Mouse (Mus musculus) neural tube, embryonic 15.5 days (tissue): ENCODE measurements around the gene Tuba3a. TPM values are rescaled to one million over a fixed set of nuclear protein-coding genes. Genes with fewer than 3 reads are reported as not detected.

Experiments
- ATAC-seq: fragments of 200-750 bp; cut with Nextera tagmentation; 2 replicates; pipeline ENCODE4 v1.8.0; 2017; ENCODE audit warnings: mild to moderate bottlenecking, moderate TSS enrichment, moderate library complexity; ENCODE audit not compliant: low FRiP score
- H3K27ac ChIP-seq: fragments of 300-500 bp; sonication (generic); replicated peaks from 2 replicates; pipeline ENCODE4 v1.5.1; 2015; ENCODE audit warnings: mild to moderate bottlenecking, inconsistent platforms
- H3K27me3 ChIP-seq: fragments of 300-500 bp; sonication (generic); replicated peaks from 2 replicates; pipeline ENCODE4 v1.6.1; 2015; ENCODE audit warnings: inconsistent platforms
- H3K36me3 ChIP-seq: fragments of 300-500 bp; sonication (generic); 2 replicates; pipeline ENCODE4 v1.6.1; 2015; ENCODE audit warnings: inconsistent platforms
- H3K4me1 ChIP-seq: fragments of 300-500 bp; sonication (generic); 2 replicates; pipeline ENCODE4 v1.6.1; 2015; ENCODE audit warnings: inconsistent platforms
- H3K4me2 ChIP-seq: fragments of 300-500 bp; sonication (generic); 2 replicates; pipeline ENCODE4 v1.6.1; 2015; ENCODE audit warnings: inconsistent platforms, mild to moderate bottlenecking, moderate library complexity
- H3K4me3 ChIP-seq: fragments of 300-500 bp; sonication (generic); replicated peaks from 2 replicates; pipeline ENCODE4 v1.5.1; 2015; ENCODE audit warnings: mild to moderate bottlenecking, inconsistent platforms
- H3K9ac ChIP-seq: fragments of 300-500 bp; sonication (generic); replicated peaks from 2 replicates; pipeline ENCODE4 v1.6.1; 2015; ENCODE audit warnings: mild to moderate bottlenecking, inconsistent platforms
- H3K9me3 ChIP-seq: fragments of 300-500 bp; sonication (generic); replicated peaks from 2 replicates; pipeline ENCODE4 v1.6.1; 2016; ENCODE audit warnings: inconsistent platforms
- WGBS: fragments of 180-500 bp; shearing (Covaris S2); methylation state at CpG from one replicate; pipeline ENCODE4 v1.1.7; 2015; ENCODE audit warnings: mixed read lengths; 5-methylcytosine and 5-hydroxymethylcytosine counted together
- polyA plus RNA-seq: library from polyadenylated mRNA; unstranded; fragments of >200 nt; fragmentation: Nextera tagmentation; extraction: Ambion mirVana; gene quantifications from 2 replicates; pipeline ENCODE4 v1.2.1, GENCODE M21; 2015

Tuba3a gene
- polyA plus RNA-seq, 1 experiment from 2014 or later: not detected

DNA sequence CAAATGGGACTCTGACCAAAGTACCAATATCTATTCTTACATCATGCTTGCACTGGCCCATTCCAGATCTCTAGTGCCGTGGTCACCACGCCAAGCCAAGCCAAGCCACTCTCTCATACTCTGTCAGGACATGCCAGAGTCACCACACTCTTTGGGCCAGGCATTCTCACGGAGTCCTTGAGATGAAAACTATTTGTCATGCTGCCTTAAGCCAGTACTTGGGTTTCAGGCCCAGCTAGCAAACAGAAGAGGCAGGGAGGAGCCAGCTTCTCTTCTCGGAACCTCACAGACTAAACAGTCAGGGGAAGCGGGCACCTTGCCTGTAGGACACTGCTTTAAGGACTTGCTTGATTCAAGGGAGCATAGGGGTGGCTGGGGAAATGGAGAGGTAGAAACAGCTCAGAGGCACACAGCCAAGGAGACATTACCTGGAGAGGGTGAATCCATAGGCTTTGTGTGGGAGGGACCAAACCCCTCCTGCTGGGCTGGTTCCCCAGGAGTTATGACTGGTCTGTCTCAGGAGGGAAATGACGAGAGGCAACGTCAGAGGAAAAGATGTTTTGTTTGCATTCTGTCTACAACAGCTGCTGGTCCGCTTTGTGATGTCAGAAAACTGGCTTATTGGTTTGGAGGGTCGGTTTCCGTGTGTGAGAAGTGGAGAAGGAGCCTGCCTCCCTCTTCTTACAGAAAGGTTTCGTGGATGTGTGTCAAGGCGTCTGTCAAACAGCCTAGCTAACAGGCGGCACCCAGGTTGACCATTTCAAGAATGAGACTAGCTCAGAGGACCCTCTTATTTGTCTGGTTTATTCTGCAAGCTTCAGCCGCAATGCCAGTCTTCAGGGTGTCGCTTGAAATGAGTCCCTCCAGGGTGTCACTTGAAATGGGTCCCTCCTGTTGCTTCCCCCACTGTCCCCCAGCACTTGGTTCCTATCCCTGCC is 33.4 kb upstream of the Tuba3a start:
- H3K27me3 ChIP-seq: peaks cover 47% of the 10 kb centered on the region
- H3K4me1 ChIP-seq: peaks cover 11% of the 10 kb centered on the region
- no peaks in the 10 kb centered on the region for H3K9me3 ChIP-seq
- H3K36me3 ChIP-seq: no peaks in the 10 kb centered on the region
- ATAC-seq: no peak
- no peak overlapping the region for H3K27ac ChIP-seq
- no peak overlapping the region for H3K4me3 ChIP-seq
- 73% methylated on average over 15 of the region's 15 CpGs for WGBS
- H3K9ac ChIP-seq: no peak overlapping the region
- H3K4me2 ChIP-seq: no peak overlapping the region

DNA sequence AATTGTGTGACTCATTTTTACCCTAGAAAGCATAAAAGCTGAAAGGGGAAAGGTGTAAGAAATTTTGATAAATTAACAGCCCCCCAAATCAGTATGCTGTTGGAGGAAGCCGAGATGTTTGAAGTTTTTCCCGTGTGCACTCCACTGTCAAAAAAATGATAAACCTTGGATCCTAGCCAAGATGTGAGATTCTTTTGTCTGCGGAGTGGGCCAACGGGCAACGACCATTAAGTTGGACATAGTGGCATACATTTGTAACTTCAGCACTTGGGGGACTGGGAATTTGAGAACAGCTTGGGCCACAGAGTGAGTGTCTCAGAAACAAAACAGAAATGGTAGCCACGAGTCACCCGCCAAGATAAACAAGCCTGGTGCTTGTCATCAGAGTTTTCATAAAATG is 31.2 kb upstream of the Tuba3a start:
- peaks cover 30% of the 10 kb centered on the region for H3K27me3 ChIP-seq
- WGBS: 71% methylated on average over 7 of the region's 7 CpGs

DNA sequence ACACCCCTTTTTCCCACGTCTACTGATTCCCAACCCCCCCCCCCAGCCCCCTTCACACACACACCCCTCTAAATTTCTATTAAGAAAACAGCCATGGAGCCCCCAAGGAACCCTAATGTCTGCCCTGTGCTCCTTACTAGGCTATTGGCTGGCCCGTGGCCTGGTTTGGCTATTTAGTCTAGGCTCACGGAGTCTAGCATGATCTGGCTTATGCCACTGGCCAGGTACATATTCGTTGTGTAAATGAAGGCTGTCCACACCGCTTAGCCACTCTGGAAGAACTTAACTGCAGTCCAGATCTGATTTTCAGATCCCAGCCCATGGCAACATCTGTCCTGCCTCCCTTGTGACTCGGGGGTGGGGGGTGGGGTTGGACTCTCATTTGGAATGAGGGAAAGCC is 28.9 kb upstream of the Tuba3a start:
- ATAC-seq: no peak
- no peak overlapping the region for H3K27ac ChIP-seq
- H3K9me3 ChIP-seq: no peaks in the 10 kb centered on the region
- peaks cover 7% of the 10 kb centered on the region for H3K27me3 ChIP-seq
- peaks cover 19% of the 10 kb centered on the region for H3K4me1 ChIP-seq
- H3K4me3 ChIP-seq: no peak overlapping the region
- no peaks in the 10 kb centered on the region for H3K36me3 ChIP-seq
- 69% methylated on average over 6 of the region's 6 CpGs for WGBS
- no peak overlapping the region for H3K9ac ChIP-seq
- H3K4me2 ChIP-seq: no peak overlapping the region

More for the DNA sequence above, 31.2 kb upstream of the Tuba3a start:
- Histone ChIP-seq H3K4me1 (peaks cover 26% of the 10 kb centered on the region), H3K4me2 (no peak overlapping the region), H3K9ac (no peak overlapping the region), H3K36me3 (no peaks in the 10 kb centered on the region), H3K4me3 (no peak overlapping the region), H3K27ac (no peak overlapping the region), H3K9me3 (no peaks in the 10 kb centered on the region)
- no peak for ATAC-seq

DNA sequence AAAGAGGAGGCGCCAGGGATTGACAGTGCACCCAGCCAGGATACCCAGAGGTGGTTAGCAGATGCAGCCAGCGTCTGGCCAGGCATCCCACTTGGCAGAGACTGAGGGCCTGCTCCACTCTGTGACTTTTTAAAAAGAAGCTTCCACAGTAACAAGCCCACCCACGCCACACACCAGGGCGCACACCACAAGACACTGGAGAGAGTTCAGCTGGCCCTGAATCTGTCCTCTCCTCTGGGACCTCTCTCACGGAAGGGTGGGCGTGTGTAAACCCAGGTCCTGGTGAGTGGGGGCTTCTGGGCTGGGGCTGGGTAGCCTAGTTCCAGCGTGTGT is 28.4 kb upstream of the Tuba3a start:
- peak overlapping the region; percentile 44; the same call in 1 of the 2 replicates for H3K9ac ChIP-seq
- peak overlapping the region; percentile 36 for H3K4me3 ChIP-seq
- ATAC-seq: peak; percentile 21
- no peaks in the 10 kb centered on the region for H3K36me3 ChIP-seq
- 53% methylated on average over 7 of the region's 7 CpGs for WGBS
- peak overlapping the region; percentile 51 for H3K4me2 ChIP-seq
- H3K4me1 ChIP-seq: peaks cover 19% of the 10 kb centered on the region
- H3K9me3 ChIP-seq: no peaks in the 10 kb centered on the region
- peaks cover 3% of the 10 kb centered on the region for H3K27me3 ChIP-seq
- no peak overlapping the region for H3K27ac ChIP-seq

DNA sequence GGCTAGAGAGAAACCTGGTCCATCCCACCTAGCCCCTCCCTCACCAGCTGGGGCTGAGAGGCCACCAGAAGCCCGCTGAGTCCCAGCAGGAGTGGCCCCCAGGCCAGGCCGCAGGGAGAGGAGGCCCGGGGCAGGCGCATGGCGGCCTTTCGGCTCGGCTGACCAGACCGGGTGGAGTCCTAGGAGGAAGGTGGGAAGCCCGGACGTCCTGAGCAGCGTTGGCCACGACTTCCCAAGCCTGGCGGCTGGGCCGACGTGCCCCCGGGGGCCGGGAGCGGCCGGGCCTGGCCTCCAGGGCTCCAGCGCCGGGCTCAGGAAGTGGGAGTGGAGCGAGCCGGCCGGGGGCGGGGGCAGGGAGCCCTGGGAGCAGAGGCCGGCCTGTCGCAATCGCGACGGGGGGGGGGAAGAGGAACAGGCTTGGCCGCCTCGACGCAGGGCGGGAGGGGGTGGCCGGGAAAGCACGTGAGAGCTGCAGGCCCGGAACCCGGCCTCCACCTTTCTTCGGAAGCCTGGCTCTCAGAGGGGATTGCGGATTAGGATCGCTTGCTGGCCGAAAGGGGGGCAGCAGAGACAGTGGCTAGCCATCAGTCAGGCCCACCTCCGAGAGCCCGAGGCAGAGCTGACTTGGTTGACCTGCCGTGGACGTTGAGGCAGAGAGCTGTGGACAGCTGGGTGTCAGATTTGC is 27.8 kb upstream of the Tuba3a start, which contains the start of gene Ltbr:
Gene Ltbr, minus strand, starts transcription at position 340 of the 685 bp plus-strand sequence.
- Histone ChIP-seq H3K4me1 (peaks cover 19% of the 10 kb centered on the region), H3K4me2 (peak within 1 kb of the TSS; percentile 51), H3K36me3 (no peaks in the 10 kb centered on the region), H3K9ac (peak within 1 kb of the TSS; percentile 44), H3K9me3 (no peaks in the 10 kb centered on the region), H3K4me3 (peak within 1 kb of the TSS; percentile 36), H3K27ac (no peak within 1 kb of the TSS), H3K27me3 (no peaks in the 10 kb centered on the region; the same call in 1 of the 2 replicates)
- WGBS: 3% methylated on average over 43 of the region's 46 CpGs
- peak; percentile 59; the same call in 1 of the 2 replicates for ATAC-seq

DNA sequence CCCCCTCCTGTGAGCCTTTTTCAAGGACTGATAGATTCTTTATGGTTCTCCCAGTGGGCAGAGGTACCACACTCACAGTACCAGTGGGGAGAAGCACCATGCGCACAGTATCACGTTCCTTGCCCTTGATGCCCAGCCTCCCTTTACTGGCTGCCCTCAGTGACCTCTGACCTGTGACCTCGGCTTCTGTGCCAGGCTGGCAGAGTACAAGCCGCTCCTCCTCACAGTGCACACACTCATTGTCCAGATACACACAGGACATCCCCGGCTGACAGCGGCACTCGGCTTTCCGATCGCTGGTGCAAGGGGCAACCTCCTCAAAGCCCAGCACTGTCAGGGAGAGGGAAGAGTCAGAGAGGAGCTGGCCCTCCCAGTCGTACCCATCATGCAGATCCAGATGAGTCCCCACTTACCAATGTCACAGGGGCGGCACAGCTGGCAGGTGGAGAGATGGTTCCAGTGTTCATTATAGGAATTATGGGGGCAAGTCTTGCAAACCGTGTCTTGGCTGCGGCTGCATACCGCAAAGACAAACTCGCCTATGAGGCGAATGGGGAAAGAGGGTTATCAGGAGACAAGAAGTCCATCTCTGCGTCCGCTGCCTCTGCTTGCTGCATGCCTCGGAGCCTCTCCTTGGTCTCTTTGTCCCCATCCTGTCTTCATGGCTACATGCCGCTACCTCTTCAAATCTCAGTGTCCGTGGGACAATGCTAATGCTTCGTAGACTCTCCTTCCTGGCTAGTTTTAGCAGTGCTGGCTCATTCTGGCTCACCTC is 26.9 kb upstream of the Tuba3a start:
- Histone ChIP-seq H3K4me3 (peak overlapping the region; percentile 36), H3K9ac (no peak overlapping the region), H3K9me3 (no peaks in the 10 kb centered on the region), H3K27me3 (no peaks in the 10 kb centered on the region; the same call in 1 of the 2 replicates), H3K4me1 (peaks cover 19% of the 10 kb centered on the region), H3K36me3 (no peaks in the 10 kb centered on the region), H3K4me2 (peak overlapping the region; percentile 51), H3K27ac (no peak overlapping the region)
- ATAC-seq: no peak
- 69% methylated on average over 22 of the region's 22 CpGs for WGBS

DNA sequence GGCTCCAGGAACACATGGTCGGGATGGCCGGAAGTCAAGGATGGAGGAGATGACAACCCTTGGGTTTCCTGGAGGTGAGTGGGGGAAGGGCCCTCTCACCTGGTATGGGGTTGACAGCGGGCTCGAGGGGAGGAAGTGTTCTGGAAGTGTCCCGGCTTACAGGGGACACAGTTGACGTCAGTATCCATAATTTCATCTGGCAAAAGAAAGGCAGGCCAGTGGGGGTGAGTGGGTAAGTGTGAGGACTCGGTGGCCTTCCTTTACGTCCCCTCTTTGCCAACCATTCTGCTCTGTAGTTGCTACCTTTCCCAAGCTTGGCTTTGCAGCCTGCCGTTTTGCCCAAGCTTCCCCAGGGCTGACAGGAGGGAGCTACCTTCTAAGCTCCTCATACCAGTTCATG is 26.3 kb upstream of the Tuba3a start:
- Histone ChIP-seq H3K4me3 (no peak overlapping the region), H3K36me3 (no peaks in the 10 kb centered on the region), H3K9me3 (no peaks in the 10 kb centered on the region), H3K4me2 (peak overlapping the region; percentile 51), H3K27me3 (no peaks in the 10 kb centered on the region; the same call in 1 of the 2 replicates), H3K27ac (no peak overlapping the region), H3K4me1 (peaks cover 19% of the 10 kb centered on the region), H3K9ac (no peak overlapping the region)
- WGBS: 88% methylated on average over 9 of the region's 9 CpGs
- no peak for ATAC-seq

DNA sequence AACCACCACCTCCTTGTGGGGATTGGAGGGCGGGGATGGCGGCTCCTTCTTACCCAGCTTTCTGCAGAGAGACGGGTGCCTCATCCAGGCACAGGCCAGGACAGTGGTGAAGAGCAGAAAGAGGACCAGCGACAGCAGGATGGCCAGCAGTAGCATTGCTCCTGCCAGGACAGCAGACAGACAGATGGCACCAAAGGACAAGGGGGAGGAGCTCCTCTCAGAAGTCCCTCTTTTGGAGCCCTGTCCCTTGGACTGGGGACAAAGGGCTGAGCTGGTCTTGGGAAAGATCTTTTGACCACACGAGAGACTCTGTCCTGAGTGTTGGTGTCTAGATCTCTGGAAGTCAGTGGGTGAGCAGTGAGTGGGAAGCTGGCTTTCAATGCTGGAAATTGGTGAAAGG is 23.6 kb upstream of the Tuba3a start:
- peaks cover 17% of the 10 kb centered on the region for H3K4me1 ChIP-seq
- no peaks in the 10 kb centered on the region for H3K9me3 ChIP-seq
- no peak overlapping the region for H3K4me2 ChIP-seq
- H3K9ac ChIP-seq: no peak overlapping the region
- H3K27ac ChIP-seq: no peak overlapping the region
- no peak overlapping the region for H3K4me3 ChIP-seq
- no peak for ATAC-seq
- H3K27me3 ChIP-seq: no peaks in the 10 kb centered on the region
- no peaks in the 10 kb centered on the region for H3K36me3 ChIP-seq
- 28% methylated on average over 5 of the region's 5 CpGs for WGBS

DNA sequence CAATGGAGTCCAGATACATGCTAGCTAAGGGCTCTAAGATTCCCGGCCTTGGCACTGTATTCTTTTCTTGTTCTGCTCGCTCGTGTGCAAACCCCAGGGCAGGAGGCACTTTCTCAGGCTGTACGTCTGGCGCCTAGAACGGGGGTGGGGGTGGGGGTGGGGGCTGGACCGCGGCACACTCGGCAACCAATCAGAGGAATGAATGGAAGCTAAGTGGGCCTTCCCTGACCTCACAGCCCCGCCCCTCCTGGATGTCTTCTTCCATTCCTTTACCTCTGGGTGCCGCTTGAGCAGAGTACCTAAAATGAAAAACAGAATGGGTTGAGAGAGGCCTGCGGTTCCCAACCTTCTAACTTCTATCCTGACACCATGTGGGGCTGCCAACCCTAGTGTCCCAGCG is 23.1 kb upstream of the Tuba3a start:
- no peak for ATAC-seq
- Histone ChIP-seq H3K9ac (no peak overlapping the region), H3K27me3 (no peaks in the 10 kb centered on the region), H3K9me3 (no peaks in the 10 kb centered on the region), H3K27ac (no peak overlapping the region), H3K4me3 (no peak overlapping the region), H3K36me3 (no peaks in the 10 kb centered on the region), H3K4me2 (no peak overlapping the region), H3K4me1 (peaks cover 12% of the 10 kb centered on the region)
- 13% methylated on average over 13 of the region's 13 CpGs for WGBS

DNA sequence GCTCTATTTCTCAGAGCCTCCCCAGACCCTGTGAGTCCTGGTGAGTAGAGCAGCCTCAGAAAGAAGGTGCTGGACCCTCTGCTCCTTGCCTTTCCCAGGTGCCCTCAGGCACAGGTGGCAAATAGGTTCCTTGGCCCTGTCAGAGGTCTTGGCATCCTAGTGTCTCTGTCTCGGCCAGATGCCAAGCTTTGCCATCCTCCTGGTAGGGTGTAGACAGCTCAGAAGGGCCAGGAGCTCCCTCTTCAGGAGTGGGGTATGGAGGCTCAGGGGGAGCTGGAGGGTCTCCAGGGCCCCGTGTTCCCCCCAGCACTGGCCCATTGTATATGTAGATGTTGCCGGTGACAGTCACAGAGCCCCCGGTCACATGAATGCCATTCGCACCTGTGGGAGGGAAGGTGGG is 21.2 kb upstream of the Tuba3a start:
- Histone ChIP-seq H3K27ac (no peak overlapping the region), H3K4me2 (no peak overlapping the region), H3K4me1 (no peaks in the 10 kb centered on the region), H3K27me3 (no peaks in the 10 kb centered on the region), H3K36me3 (no peaks in the 10 kb centered on the region), H3K9me3 (no peaks in the 10 kb centered on the region), H3K4me3 (no peak overlapping the region), H3K9ac (no peak overlapping the region)
- no peak for ATAC-seq
- 91% methylated on average over 5 of the region's 5 CpGs for WGBS

DNA sequence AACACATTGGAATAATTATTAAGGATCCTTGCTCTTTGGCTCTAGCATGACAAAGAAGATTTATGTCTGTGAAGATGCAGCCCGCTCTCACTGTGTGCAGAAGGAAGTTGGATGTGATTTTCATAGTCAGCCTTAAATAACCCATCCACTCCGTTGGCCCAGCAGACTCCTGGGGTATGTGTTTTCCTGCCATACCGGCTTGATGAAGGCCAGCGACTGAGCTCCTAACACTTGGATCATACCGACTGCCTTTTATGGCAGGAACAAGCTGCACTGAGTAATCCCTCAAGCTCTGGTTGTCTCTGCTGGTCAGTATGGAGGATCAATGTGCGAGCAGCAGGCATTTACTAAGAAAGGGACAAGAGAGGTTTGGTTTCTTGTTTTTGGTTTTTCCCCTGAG is 19.6 kb upstream of the Tuba3a start:
- H3K9me3 ChIP-seq: no peaks in the 10 kb centered on the region
- no peak overlapping the region for H3K27ac ChIP-seq
- H3K4me1 ChIP-seq: no peaks in the 10 kb centered on the region
- no peak for ATAC-seq
- H3K4me3 ChIP-seq: no peak overlapping the region
- H3K9ac ChIP-seq: no peak overlapping the region
- H3K4me2 ChIP-seq: no peak overlapping the region
- no peaks in the 10 kb centered on the region for H3K27me3 ChIP-seq
- WGBS: 85% methylated on average over 6 of the region's 6 CpGs
- H3K36me3 ChIP-seq: no peaks in the 10 kb centered on the region
